Mouse (Mus musculus): ENCODE data around the gene Tanc2. TPM values are rescaled to one million over a fixed set of nuclear protein-coding genes. Genes with fewer than 3 reads are reported as not detected.

Gene Tanc2
- total RNA-seq, 1 experiment from 2014 or later, result 3.3 TPM

DNA sequence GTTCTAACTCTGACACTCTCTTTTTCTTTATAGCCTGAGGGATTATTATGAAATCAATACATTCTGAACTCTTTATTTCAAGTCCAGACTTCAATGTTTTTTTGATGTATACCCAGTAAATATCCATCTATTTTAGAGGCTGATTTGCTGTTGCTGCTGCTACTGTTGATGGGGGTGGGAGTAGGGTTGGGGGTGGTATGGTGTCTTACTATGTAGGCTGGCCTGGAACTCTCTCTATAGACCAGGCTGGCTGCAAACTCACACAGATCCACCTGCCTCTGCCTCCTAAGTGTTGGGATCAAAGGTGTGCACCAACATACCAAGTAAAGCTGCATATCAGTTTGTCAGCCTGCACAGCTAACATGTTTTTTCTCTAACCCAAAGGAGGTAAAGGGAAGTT lies 321.4 kb downstream of the Tanc2 start:
- ATAC-seq (ENCODE audit: extremely low read depth, insufficient number of reproducible peaks, low FRiP score, poor library complexity, severe bottlenecking), result no peak

DNA sequence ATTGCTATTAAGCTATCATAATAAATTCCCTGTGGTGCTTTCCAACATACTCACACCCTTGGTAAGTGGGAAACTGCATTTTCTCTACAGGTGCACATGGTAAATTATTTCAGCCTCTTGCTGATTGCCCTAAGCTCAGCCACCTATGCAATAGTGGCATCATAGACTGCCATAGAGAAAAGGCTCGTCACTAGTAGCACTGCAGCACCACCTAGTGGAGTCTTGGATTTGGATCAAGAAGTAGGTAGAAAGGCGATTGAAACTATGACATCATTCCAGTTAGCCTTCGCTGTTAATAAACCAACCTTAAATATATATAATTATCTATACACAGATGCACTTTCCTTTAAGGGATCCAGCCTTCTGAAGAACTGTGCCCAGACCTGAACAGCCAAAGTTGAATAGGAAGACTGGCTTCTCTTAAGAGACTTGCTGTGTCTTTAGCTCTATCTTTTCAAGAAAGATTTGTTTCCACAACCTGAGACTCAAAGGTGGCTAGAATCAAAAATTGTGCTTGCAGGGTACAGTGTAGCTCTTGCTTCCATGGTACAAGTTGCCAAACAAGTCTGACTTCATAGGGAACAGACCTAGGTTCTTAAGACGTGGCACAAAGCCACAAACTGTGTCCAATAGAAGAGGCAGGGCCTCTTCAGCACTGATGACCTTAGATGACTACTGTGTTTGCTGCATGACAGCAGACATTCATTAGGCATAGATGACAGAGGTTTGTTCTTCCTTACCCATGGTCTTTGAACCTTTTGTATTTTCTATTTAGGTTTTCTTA lies 322.0 kb downstream of the Tanc2 start:
- 0 out of 2 replicates have a peak, but pooled peaks have one; percentile 26 for ATAC-seq (ENCODE audit: extremely low read depth, insufficient number of reproducible peaks, low FRiP score, poor library complexity, severe bottlenecking)

DNA sequence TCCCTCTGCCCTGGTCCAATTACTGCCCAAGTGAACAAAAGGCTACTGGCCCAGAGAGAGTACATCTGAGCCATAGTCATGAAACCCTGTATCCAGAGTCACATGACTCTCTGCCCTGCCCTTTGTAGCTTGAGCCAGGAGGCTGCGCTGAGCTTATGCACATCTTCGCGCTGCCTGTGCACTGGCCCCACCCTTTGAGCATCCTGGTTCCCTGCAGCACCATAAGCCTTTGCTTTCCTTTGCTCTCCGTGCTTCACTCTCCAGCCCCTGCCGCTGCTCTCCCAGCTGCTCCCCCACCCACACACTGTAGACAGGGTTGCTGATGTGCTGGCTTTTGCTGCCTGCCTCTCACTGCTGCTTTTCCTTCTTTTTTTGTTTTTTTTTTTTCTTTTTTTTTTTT lies 323.8 kb downstream of the Tanc2 start:
- ATAC-seq (ENCODE audit: extremely low read depth, insufficient number of reproducible peaks, low FRiP score, poor library complexity, severe bottlenecking), result no peak

DNA sequence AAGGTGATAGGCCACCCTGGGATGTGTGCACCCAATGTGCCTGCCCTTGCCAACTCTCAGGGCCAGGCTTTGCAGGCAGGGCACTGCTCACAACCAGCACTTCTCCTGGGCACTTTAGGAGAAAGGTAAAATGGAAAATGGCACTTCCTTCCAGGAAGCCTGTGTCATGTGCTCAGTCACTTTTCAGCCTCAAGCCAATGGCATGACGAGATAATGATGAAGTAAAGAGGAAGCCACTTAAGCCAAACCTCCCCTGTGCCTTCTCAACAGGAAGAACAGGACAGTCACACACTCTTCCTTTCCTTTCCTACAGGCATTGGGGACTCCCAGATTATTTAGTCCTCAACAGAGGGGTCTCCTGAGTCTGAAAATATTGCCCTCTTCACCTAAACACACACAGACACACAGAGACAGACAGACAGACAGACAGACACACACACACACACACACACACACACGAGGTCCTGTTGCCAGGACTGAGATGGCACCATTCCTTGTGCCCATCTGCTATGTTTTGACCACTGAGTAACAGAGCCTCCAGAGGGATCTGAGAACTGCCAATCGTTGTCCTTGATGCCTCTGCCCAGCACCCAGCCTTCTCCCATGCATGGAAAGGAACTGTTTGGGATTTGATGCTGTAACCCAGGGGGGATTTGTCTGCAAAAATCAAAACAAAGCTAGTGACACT lies 330.5 kb downstream of the Tanc2 start:
- ATAC-seq (ENCODE audit: extremely low read depth, insufficient number of reproducible peaks, low FRiP score, poor library complexity, severe bottlenecking), result no peak

DNA sequence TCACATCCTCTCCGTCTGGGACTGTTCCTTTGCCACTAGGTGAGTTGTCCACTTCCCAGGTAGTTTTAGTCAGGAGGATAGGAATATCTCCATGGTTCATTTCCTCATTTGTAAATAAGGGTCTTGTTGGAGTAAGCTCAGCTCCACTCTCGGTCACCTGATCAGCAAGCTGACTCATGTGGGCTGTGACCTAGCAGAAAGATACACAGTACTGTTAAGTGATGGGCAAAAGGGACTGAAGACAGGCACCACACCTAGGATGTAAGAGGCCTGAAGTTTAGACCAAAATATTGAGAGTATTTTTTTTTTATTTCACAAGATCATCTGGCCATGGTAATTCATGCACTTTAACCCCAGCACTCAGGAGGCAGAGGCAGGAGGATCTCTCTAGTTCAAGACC lies 331.1 kb downstream of the Tanc2 start:
- no peak for ATAC-seq (ENCODE audit: extremely low read depth, insufficient number of reproducible peaks, low FRiP score, poor library complexity, severe bottlenecking)

DNA sequence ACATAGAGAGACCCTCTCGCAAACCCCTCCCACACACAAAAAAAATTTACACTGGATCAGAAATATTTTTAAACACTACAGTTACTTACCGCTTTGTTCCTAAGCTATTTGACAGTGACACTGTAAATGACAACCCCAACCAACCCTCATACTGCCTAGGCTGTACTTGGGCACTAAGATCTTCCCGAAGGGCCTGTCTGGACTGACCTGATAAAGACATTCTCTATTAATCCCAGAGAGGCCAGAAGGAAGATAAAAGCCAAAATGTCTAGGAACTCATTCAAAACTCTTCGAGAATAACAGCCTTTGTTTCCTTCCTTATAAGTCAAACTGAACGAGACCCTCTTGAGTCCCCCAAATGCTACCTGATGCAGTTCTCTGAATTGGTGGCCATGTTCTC lies 331.5 kb downstream of the Tanc2 start:
- ATAC-seq (ENCODE audit: extremely low read depth, insufficient number of reproducible peaks, low FRiP score, poor library complexity, severe bottlenecking), result no peak

DNA sequence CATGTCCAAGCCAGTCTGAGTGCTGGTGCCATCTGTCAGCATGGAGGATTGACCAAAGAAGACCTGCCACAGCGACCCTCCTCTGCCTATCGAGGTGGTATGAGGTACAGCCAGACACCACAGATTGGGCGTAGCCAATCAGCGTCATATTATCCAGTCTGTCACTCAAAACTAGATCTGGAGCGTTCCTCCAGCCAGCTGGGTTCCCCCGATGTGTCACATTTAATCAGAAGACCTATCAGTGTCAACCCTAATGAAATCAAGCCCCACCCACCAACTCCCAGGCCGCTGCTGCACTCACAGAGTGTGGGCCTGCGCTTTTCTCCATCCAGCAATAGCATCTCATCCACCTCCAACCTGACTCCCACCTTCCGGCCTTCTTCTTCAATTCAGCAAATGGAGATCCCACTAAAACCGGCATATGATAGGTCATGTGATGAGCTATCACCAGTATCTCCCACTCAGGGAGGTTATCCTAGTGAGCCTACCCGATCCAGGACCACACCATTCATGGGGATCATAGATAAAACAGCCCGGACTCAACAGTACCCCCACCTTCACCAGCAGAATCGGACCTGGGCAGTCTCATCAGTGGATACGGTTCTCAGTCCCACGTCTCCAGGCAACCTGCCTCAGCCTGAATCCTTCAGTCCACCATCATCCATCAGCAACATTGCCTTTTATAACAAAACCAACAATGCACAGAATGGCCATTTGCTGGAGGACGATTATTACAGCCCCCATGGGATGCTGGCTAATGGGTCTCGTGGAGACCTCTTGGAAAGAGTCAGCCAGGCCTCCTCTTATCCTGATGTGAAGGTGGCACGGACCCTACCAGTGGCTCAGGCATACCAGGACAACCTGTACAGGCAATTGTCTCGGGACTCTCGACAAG lies 333.2 kb downstream of the Tanc2 start:
- no peak for ATAC-seq (ENCODE audit: extremely low read depth, insufficient number of reproducible peaks, low FRiP score, poor library complexity, severe bottlenecking)

DNA sequence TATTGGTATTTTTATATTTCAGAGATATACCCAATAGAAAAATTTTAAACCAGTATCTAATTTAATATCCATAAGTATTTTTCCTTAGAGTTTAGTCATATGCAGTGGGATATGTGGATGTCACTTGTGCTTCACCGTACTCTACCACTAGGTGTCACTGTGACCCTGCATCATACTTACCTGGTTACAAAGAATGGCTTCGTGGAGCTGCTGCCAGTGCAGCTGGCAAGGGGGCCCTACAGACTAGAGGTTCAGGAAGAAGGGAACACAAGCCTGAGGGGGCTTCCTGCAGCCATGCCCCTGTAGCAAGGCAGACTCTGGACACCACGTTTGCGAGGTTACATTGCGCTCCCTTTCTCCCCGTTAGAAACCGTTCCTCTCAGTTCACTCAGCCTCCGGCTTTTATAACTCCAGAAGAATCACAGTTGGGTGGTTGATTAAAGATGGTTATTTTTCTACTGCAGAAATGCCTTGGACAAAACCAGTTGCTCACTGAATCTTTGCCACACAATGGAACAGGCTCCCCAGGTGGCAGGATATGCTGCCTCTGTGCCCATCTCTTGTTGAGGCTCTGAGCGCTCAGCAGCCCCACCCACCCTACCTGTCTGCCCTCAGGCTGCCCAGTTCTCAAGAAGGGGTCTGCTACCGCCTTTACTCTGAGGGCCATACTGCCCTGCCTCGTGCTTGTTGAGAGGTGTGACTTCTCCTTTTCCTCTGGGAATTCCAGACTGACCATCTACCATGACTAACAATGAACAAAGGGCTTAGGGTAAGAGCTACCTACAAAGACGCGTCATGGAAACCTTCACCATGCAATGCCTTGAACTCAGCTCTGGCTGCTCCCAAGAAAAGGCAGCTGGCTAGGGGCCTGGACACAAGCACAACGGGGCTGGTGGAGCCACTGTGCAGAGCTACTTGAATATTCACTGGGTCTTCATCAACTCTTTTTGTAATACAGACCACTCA lies 337.6 kb downstream of the Tanc2 start:
- ATAC-seq (ENCODE audit: extremely low read depth, insufficient number of reproducible peaks, low FRiP score, poor library complexity, severe bottlenecking), result peak; percentile 79

DNA sequence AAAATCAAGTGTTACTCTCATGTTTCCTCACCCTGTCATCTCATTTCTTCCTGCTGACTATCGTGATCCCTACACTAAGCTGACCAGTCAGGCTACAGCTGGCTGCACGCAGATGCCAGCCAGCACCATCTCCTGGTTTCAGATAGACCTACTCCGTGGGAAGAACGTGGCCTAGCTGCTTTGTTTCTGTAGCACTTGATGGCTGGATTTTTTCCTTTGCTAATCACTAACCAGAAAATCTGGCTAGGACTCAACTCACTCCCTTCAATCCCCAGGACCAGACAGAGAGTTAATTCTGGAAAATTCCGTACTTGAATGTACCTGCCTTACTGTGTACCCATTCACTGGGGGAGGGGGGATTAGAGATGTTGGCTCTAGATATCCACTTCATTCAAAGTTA lies 338.4 kb downstream of the Tanc2 start:
- no peak for ATAC-seq (ENCODE audit: extremely low read depth, insufficient number of reproducible peaks, low FRiP score, poor library complexity, severe bottlenecking)

DNA sequence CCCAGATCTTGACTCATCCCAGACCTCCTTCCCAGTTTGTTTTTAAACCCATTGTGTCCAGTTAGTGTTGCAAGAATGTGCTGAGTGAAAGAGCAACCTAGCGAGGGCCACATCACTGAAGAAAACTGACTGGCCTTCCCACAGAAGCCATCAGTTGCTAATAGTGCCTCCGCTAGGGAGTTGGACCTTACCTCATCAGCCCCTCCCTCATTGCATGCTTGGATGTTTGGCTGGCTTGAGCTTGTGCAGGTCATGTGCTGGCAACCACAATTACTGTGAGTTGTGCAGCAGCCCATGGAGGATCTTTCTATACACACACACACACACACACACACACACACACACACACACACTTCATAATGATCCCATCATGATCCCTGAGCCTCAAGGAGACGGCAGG lies 341.6 kb downstream of the Tanc2 start:
- ATAC-seq (ENCODE audit: extremely low read depth, insufficient number of reproducible peaks, low FRiP score, poor library complexity, severe bottlenecking), result no peak

DNA sequence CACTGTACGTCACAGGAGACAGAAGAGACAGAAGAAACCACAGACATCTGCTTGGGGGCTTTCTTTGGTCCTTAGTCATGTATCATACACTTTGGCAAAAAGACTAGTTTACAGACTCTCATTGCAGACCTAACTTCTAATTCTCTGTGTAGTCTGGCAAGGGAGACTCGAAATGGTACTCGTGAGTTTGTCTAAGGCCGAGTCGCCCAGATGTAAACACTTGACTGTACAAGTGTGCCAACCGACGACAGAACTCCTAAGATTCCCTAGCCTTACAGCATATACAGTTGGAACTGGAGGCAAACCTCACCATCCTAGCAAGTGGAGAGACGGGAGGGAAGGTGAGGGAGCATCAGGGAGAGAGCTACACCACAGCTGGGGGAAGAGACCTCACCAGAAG lies 344.0 kb downstream of the Tanc2 start:
- no peak for ATAC-seq (ENCODE audit: extremely low read depth, insufficient number of reproducible peaks, low FRiP score, poor library complexity, severe bottlenecking)

DNA sequence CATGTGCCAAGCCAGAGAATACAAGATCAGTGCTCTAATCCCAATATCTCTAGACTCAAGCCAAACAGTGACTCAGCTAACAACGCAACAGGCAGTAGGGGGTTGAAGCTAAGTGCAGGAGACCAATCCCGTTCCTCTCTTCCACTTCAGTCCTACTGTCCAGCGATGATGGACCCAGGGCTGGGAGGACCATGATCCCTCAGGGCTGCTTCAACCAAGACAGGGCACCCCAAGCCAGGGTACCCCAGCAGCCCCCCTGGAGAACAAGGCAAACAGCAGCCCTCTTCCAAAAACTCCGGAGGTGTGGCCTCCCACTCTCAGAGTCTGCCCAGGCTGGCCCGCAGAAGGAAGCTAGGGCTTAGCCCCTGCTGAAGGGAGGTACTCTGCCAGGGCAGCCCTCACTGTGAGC lies 344.5 kb downstream of the Tanc2 start:
- ATAC-seq (ENCODE audit: extremely low read depth, insufficient number of reproducible peaks, low FRiP score, poor library complexity, severe bottlenecking), result no peak

DNA sequence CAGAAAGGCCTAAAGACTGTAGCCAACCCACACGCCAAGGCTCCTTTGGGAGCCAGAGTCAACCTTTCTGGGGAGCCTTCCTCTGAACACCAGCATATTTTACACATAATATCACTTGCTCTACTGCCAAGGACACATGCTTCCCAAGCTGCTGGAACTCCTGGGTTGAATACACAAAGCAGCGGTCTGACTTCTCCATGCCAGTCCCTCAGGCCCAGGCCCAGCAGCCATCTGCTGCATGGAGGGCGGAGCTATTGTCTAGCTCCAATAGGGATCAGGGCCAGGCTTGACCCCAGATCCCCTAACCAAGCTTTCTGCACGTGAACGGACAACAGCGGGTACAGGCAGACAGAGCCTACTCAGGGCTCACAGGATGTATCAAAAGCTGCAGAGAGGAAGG lies 345.0 kb downstream of the Tanc2 start:
- no peak for ATAC-seq (ENCODE audit: extremely low read depth, insufficient number of reproducible peaks, low FRiP score, poor library complexity, severe bottlenecking)

DNA sequence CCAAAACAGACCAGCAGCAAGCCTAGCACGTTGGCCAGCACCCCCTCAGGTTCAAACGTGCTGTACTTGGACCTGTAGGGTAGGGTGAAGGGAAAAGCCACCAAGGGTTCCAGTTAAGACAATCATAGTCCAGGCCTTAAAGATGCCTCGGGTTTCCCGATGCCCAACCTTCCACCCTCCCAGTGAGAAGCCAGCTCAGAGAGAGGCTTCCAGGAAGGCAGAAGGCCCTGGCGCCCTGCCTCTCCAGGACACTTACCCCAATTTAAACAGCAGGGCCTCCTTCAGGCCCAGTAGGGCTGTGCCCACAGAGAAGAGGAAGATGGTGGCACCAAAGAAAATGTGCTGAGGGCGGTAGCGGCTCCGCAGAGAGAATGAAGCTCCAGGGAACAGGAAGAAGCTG lies 345.7 kb downstream of the Tanc2 start:
- ATAC-seq (ENCODE audit: extremely low read depth, insufficient number of reproducible peaks, low FRiP score, poor library complexity, severe bottlenecking), result no peak

DNA sequence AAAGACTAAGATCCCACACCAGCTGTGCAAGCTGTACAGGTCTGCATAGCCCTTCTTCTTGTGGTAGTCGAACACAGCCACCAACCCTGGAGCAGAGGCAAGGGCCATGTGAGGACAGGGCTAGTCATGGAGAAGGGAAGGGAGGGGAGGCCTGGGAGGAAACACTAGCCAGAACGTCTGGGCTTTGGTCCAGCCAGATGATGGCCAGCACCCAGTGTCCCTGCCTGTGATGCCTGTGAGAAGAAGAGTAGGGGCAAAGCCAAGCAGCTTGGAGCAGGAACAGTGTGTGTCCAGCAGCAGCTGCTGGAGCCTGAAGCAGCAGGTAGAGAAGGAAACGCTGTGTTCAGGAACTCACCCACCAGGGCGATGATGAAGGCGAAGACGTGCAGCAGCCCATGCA lies 346.4 kb downstream of the Tanc2 start:
- no peak for ATAC-seq (ENCODE audit: extremely low read depth, insufficient number of reproducible peaks, low FRiP score, poor library complexity, severe bottlenecking)

DNA sequence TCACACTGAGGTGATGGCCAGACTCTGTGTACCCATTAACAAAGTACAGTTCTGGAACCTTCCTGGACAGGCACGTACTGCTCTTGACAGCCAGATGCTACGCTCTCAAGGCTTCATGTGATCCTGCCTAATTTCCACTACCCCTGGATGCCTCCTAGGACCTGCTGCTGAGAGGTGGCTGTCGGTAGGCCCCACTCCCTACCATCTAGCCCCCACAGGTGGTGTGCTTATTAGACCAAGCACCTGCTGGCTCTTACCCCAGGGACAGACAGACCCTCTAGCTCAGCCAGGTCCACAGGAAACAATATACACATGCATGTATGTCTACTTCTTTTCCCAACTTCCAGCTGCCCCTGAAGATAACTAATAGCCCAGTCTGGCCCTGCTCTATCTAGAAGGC lies 347.2 kb downstream of the Tanc2 start:
- no peak for ATAC-seq (ENCODE audit: extremely low read depth, insufficient number of reproducible peaks, low FRiP score, poor library complexity, severe bottlenecking)

DNA sequence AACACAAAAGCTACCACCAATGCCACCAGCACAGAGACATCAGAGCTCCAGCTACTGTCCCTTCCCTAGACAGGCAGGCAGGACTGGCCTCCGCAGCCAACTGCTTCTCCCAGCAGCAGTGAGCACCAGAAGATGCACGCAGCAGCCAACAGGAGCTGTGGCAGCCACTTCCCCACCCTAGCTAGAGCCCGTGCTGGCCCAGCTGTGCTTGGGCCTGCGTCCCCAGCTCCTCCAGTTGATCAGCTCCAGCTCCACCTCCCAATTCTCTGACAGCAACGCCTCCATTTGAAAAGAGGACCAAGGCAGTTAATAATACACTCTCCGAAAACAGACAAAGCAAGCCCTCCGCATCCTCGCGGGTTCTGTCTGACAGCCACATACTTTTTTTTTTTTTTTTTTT lies 349.0 kb downstream of the Tanc2 start:
- ATAC-seq (ENCODE audit: extremely low read depth, insufficient number of reproducible peaks, low FRiP score, poor library complexity, severe bottlenecking), result no peak

DNA sequence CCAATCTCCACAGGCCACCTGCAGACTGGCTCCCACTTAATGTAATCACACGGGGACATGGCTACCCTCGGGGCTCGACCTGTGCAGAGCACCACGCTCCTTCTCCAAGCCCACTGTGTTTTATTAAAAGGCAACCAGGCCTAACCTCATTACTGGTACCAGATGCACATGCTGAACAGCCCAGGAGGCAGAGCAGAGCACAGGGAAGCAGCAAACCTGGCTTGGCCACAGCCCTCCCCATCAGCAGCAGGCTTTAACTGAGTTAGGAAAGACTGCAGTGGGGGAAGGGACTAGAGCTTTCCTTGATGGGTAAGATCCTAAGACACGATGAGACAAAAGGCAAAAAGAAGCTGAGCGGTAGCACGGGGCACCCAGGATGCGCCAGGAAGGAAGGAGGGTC lies 352.2 kb downstream of the Tanc2 start:
- no peak for ATAC-seq (ENCODE audit: extremely low read depth, insufficient number of reproducible peaks, low FRiP score, poor library complexity, severe bottlenecking)
